Mouse (Mus musculus): Measurements from ENCODE around the gene Mroh7.

DNA sequence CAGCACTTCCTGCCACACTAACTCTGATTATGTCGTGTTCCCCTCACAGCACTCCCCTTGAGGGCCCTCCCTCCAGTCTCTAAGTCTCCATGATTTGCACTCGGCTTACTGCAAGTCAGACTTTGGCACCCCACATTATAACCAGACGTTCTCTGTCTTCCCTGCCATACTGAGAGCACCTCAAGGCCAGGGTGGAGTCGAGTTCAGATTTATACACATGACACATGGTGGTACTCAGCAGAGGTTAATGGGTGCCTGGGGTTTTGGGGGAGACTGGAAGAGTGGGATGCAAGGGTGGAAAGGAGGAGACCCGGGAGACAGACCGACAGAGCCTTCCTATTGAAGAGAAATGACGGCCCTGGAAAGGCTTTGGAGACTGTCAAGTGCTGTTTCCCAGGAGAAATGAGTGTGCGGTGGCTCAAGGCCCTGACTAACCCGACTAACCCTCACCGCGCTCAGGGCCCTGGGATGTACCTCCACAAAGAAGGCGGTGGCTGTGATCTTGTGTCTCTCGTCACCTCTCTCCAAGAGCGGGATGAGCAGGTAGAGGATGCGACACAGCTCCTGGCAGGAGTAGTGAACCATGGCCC is 36.8 kb downstream of the Mroh7 start:
- no peak for TF ChIP-seq POLR2A (IDR thresholded peaks at IDR 0.05; ENCODE audit: insufficient read depth, low read depth, low read length)
- no peak for TF ChIP-seq CTCF (IDR thresholded peaks at IDR 0.05; ENCODE audit: insufficient read depth, low read depth, low read length)
